Mouse (Mus musculus) MEL (cell line): ENCODE data around the gene Mdga1. TPM values are rescaled to one million over a fixed set of nuclear protein-coding genes. Genes with fewer than 3 reads are reported as not detected.

Experiments used
- DNase-seq: peaks from one replicate; pipeline ENCODE4 v3.0.0; 2011; ENCODE audit warnings: low read depth, low spot score
- H3K27ac ChIP-seq: 2 replicates; pipeline ENCODE4 v1.5.1; 2012; ENCODE audit warnings: low read depth, mild to moderate bottlenecking, control low read depth, low read length, moderate library complexity; ENCODE audit not compliant: control insufficient read depth
- H3K27me3 ChIP-seq, 2 experiments: fragments of 150-350 bp in 1 of 2; sonication (generic) in 1 of 2; 2 replicates each; pipeline ENCODE4 v1.6.1; 2012; ENCODE audit warnings: low read length in 2 of 2, mild to moderate bottlenecking in 2 of 2, improper control_type of control experiment in 1 of 2, moderate library complexity in 1 of 2; ENCODE audit not compliant: insufficient read depth in 2 of 2, control insufficient read depth in 1 of 2
- H3K36me3 ChIP-seq, 2 experiments: 2 replicates each; pipeline ENCODE4 v1.6.1; 2012 to 2014; ENCODE audit warnings: low read length in 2 of 2, improper control_type of control experiment in 1 of 2, inconsistent platforms in 1 of 2, mild to moderate bottlenecking in 1 of 2; ENCODE audit not compliant: insufficient read depth in 2 of 2, control insufficient read depth in 1 of 2
- H3K4me1 ChIP-seq, 2 experiments: fragments of 150-350 bp in 1 of 2; sonication (generic) in 1 of 2; 2 replicates each; pipeline ENCODE4 v1.6.1; 2012; ENCODE audit warnings: low read length in 2 of 2, improper control_type of control experiment in 1 of 2, mild to moderate bottlenecking in 1 of 2; ENCODE audit not compliant: insufficient read depth in 2 of 2, control insufficient read depth in 1 of 2
- H3K4me3 ChIP-seq, 2 experiments: fragments of 150-350 bp in 1 of 2; sonication (generic) in 1 of 2; 2 replicates each; pipeline ENCODE4 v1.5.1; 2012; ENCODE audit warnings: low read depth in 2 of 2, low read length in 2 of 2, mild to moderate bottlenecking in 2 of 2, moderate library complexity in 2 of 2, control low read depth in 1 of 2, improper control_type of control experiment in 1 of 2; ENCODE audit not compliant: control insufficient read depth in 1 of 2, insufficient read depth in 1 of 2
- H3K79me2 ChIP-seq: 2 replicates; pipeline ENCODE4 v1.6.1; 2012; ENCODE audit warnings: mild to moderate bottlenecking, low read length, moderate library complexity; ENCODE audit not compliant: control insufficient read depth, poor library complexity, insufficient read depth
- H3K9ac ChIP-seq: 2 replicates; pipeline ENCODE4 v1.6.1; 2012; ENCODE audit warnings: low read depth, mild to moderate bottlenecking, control low read depth, low read length, moderate library complexity; ENCODE audit not compliant: control insufficient read depth, poor library complexity, severe bottlenecking
- H3K9me3 ChIP-seq: fragments of 150-350 bp; sonication (generic); replicated peaks from 2 replicates; pipeline ENCODE4 v1.6.1; 2012; ENCODE audit warnings: mild to moderate bottlenecking, low read length, improper control_type of control experiment, moderate library complexity; ENCODE audit not compliant: insufficient read depth
- BHLHE40 ChIP-seq: IDR thresholded peaks from 2 replicates; pipeline ENCODE4 v1.6.1; 2012; ENCODE audit warnings: low read depth, mild to moderate bottlenecking, inconsistent platforms, low read length, improper control_type of control experiment, borderline replicate concordance
- E2F4 ChIP-seq: IDR thresholded peaks from 2 replicates; pipeline ENCODE4 v1.6.1; 2011; ENCODE audit warnings: low read depth, low read length, improper control_type of control experiment, borderline replicate concordance
- EP300 ChIP-seq, 2 experiments: IDR thresholded peaks; 2 replicates each; pipeline ENCODE4 v1.6.1; 2011; ENCODE audit warnings: improper control_type of control experiment in 2 of 2, low read length in 2 of 2, low read depth in 1 of 2, mild to moderate bottlenecking in 1 of 2
- ETS1 ChIP-seq: IDR thresholded peaks from 2 replicates; pipeline ENCODE4 v1.6.1; 2012; ENCODE audit warnings: low read depth, mild to moderate bottlenecking, inconsistent platforms, low read length, improper control_type of control experiment, moderate library complexity
- HCFC1 ChIP-seq: IDR thresholded peaks from 2 replicates; pipeline ENCODE4 v1.6.1; 2012; ENCODE audit warnings: low read depth, mild to moderate bottlenecking, inconsistent platforms, low read length, improper control_type of control experiment, moderate library complexity
- JUND ChIP-seq: IDR thresholded peaks from 2 replicates; pipeline ENCODE4 v1.6.1; 2011; ENCODE audit warnings: low read depth, mild to moderate bottlenecking, improper control_type of control experiment, low read length
- MAFK ChIP-seq: IDR thresholded peaks from 2 replicates; pipeline ENCODE4 v1.6.1; 2011; ENCODE audit warnings: low read depth, mild to moderate bottlenecking, low read length, improper control_type of control experiment, borderline replicate concordance
- MAZ ChIP-seq: IDR thresholded peaks from 2 replicates; pipeline ENCODE4 v1.6.1; 2012; ENCODE audit warnings: low read depth, mild to moderate bottlenecking, inconsistent platforms, low read length, improper control_type of control experiment
- MEF2A ChIP-seq: IDR thresholded peaks from 2 replicates; pipeline ENCODE4 v1.6.1; 2014; ENCODE audit warnings: low read depth, mild to moderate bottlenecking, inconsistent platforms, low read length, improper control_type of control experiment; ENCODE audit not compliant: poor library complexity, insufficient replicate concordance, severe bottlenecking; ENCODE audit errors: extremely low read depth
- MXI1 ChIP-seq: IDR thresholded peaks from 2 replicates; pipeline ENCODE4 v1.6.1; 2011; ENCODE audit warnings: mild to moderate bottlenecking, low read depth, low read length, improper control_type of control experiment
- POLR2A ChIP-seq, 2 experiments: IDR thresholded peaks; 2 replicates each; pipeline ENCODE4 v1.6.1; 2011 to 2012; ENCODE audit warnings: low read length in 2 of 2, mild to moderate bottlenecking in 2 of 2, control low read depth in 1 of 2, improper control_type of control experiment in 1 of 2, low read depth in 1 of 2, moderate library complexity in 1 of 2; ENCODE audit not compliant: control insufficient read depth in 1 of 2, insufficient read depth in 1 of 2, poor library complexity in 1 of 2
- POLR2AphosphoS2 ChIP-seq: IDR thresholded peaks from 2 replicates; pipeline ENCODE4 v1.6.1; 2011; ENCODE audit warnings: low read length, improper control_type of control experiment
- SIN3A ChIP-seq: IDR thresholded peaks from 2 replicates; pipeline ENCODE4 v1.6.1; 2012; ENCODE audit warnings: low read length, improper control_type of control experiment, inconsistent platforms
- SMC3 ChIP-seq: IDR thresholded peaks from 2 replicates; pipeline ENCODE4 v1.6.1; 2011; ENCODE audit warnings: low read depth, low read length, improper control_type of control experiment
- TAL1 ChIP-seq: IDR thresholded peaks from 2 replicates; pipeline ENCODE4 v1.6.1; 2012; ENCODE audit warnings: mild to moderate bottlenecking, inconsistent platforms, low read length, moderate library complexity, mixed read lengths
- TBP ChIP-seq: IDR thresholded peaks from 2 replicates; pipeline ENCODE4 v1.8.0; 2011; ENCODE audit warnings: low read depth, low read length, improper control_type of control experiment
- USF1 ChIP-seq: IDR thresholded peaks from 2 replicates; pipeline ENCODE4 v1.6.1; 2014; ENCODE audit warnings: low read depth, mild to moderate bottlenecking, inconsistent platforms, low read length, improper control_type of control experiment, moderate library complexity
- ZC3H11A ChIP-seq: IDR thresholded peaks from 2 replicates; pipeline ENCODE4 v1.6.1; 2012; ENCODE audit warnings: low read depth, mild to moderate bottlenecking, inconsistent platforms, low read length, improper control_type of control experiment
- polyA plus RNA-seq, 2 experiments: library from polyadenylated mRNA; stranded (reverse) in 1 of 2; unstranded in 1 of 2; fragments of >175 nt in 1 of 2; fragments of >200 nt in 1 of 2; gene quantifications; 2 replicates each; pipeline versions ENCODE4 v1.2.1 to v1.2.4; 2012; ENCODE audit warnings: low replicate concordance in 2 of 2, low read depth in 1 of 2; ENCODE audit not compliant: insufficient read length in 2 of 2, insufficient read depth in 1 of 2, missing spikeins in 1 of 2
- total RNA-seq: library from RNA; depleted of rRNA; stranded (reverse); fragments of 300-350 nt; gene quantifications from 2 replicates; pipeline ENCODE4 v1.2.3, GENCODE M21; 2012

Gene Mdga1
- total and polyA plus RNA-seq, 3 experiments: 0.27 to 2.3 TPM; not detected in 1

DNA sequence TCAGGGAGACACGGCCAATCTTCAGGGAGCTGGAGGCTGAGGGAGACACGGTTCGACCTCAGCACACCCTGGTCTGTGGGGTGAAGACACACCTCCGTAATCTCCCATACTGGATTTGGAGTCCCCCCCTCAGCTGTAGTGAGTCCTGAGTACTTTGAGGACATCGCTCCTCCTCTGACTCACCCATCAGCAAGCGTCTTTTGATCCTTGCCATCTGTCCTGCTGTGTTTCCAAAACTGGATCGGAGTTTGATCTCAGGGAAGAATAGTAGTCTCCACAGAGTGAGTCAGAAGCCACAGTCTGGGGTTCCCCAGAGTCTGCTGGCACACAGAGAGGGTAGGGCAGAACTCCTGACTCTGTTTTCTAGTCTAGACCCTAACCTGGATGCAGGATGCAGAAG, 150.9 kb downstream of the Mdga1 start:
- Histone ChIP-seq H3K4me1 (peaks cover 4 to 11% of the 10 kb centered on the region in 2 experiments; a peak in 3 of 4 replicates), H3K36me3 (peaks cover 0 to 4% of the 10 kb centered on the region in 2 experiments; a peak in 2 of 4 replicates), H3K27ac (no peak overlapping the region), H3K4me3 (no peak overlapping the region), H3K79me2 (no peaks in the 10 kb centered on the region), H3K27me3 (no peaks in the 10 kb centered on the region), H3K9me3 (no peaks in the 10 kb centered on the region), H3K9ac (no peak overlapping the region)
- no peak for TF ChIP-seq POLR2AphosphoS2
- no peak for TF ChIP-seq SIN3A
- DNase-seq: no peak

DNA sequence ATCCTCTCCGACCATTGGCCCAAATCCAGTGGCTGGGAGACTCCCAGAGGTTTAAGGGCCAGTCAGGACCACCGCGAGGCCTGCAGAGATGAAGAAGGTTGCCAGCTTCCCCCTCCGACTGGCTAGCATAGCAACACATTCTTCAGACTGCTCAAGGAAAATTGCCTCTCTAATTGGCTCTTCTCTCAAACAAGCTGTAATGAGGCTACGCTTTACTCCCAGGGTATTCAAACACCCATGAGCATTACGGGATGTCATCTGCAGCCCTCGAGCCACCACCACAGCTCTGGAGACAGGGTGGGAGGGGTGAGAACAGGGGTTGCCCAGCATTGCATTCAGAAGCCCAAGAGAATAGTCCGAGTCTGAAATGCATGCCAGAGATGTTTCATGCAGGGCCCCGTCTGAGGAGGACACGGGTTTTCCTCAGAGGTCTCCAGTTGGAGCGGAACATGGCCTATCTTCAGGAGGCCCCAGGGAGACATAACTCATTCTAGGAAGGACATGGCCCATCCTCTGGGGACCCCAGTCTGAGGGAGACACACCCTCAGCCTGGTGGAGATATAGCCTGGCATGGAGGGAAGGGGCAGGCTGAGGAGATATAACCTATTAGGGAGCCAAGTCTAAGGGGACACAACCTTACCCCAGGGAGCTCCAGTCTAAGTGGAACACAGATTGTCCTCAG, 151.5 kb downstream of the Mdga1 start:
- peaks cover 1 to 5% of the 10 kb centered on the region in 2 experiments; a peak in 3 of 4 replicates for H3K4me1 ChIP-seq
- TF ChIP-seq ETS1: no peak
- no peak for TF ChIP-seq SMC3
- TF ChIP-seq JUND: no peak
- TF ChIP-seq TAL1: no peak
- no peak for TF ChIP-seq MEF2A
- TF ChIP-seq POLR2A (IDR thresholded peaks at IDR 0.05; ENCODE audit: control insufficient read depth in 1 of 2, insufficient read depth in 1 of 2, low read depth in 1 of 2, low read length in 2 of 2, poor library complexity in 1 of 2): no peak
- no peak for TF ChIP-seq POLR2AphosphoS2
- no peak for TF ChIP-seq EP300 (IDR thresholded peaks at IDR 0.05; ENCODE audit: low read depth in 1 of 2, low read length in 2 of 2)
- no peak for TF ChIP-seq MAFK
- TF ChIP-seq MAZ: no peak
- TF ChIP-seq ZC3H11A: no peak
- TF ChIP-seq MXI1: no peak
- no peak for TF ChIP-seq USF1
- TF ChIP-seq HCFC1: no peak
- no peak for TF ChIP-seq E2F4
- TF ChIP-seq BHLHE40: no peak
- no peak for TF ChIP-seq TBP
- H3K4me3 ChIP-seq: no peak overlapping the region
- H3K9ac ChIP-seq: no peak overlapping the region
- no peaks in the 10 kb centered on the region for H3K79me2 ChIP-seq
- H3K9me3 ChIP-seq: no peaks in the 10 kb centered on the region
- H3K27me3 ChIP-seq: no peaks in the 10 kb centered on the region
- DNase-seq: no peak
- H3K27ac ChIP-seq: no peak overlapping the region
- H3K36me3 ChIP-seq: no peaks in the 10 kb centered on the region; a peak in 1 of 4 replicates
